Mouse (Mus musculus) stomach, embryonic 15.5 days (tissue): ENCODE data around the gene Pygl. TPM values are rescaled to one million over a fixed set of nuclear protein-coding genes. Genes with fewer than 3 reads are reported as not detected.

Experiments
- ATAC-seq: fragments of 200-750 bp; cut with Nextera tagmentation; 2 replicates; pipeline ENCODE4 v1.8.0; 2017; ENCODE audit warnings: low read depth, moderate number of reproducible peaks, moderate TSS enrichment; ENCODE audit not compliant: insufficient read depth, low FRiP score
- H3K27ac ChIP-seq: fragments of 300-500 bp; sonication (generic); 2 replicates; pipeline ENCODE4 v1.5.1; 2015; ENCODE audit warnings: mild to moderate bottlenecking, inconsistent platforms
- H3K27me3 ChIP-seq: fragments of 300-500 bp; sonication (generic); replicated peaks from 2 replicates; pipeline ENCODE4 v1.6.1; 2015; ENCODE audit warnings: inconsistent platforms
- H3K36me3 ChIP-seq: fragments of 300-500 bp; sonication (generic); 2 replicates; pipeline ENCODE4 v1.6.1; 2015; ENCODE audit warnings: inconsistent platforms
- H3K4me1 ChIP-seq: fragments of 300-500 bp; sonication (generic); 2 replicates; pipeline ENCODE4 v1.6.1; 2015; ENCODE audit warnings: inconsistent platforms
- H3K4me2 ChIP-seq: fragments of 300-500 bp; sonication (generic); 2 replicates; pipeline ENCODE4 v1.6.1; 2015; ENCODE audit warnings: mild to moderate bottlenecking, inconsistent platforms
- H3K4me3 ChIP-seq: fragments of 300-500 bp; sonication (generic); replicated peaks from 2 replicates; pipeline ENCODE4 v1.5.1; 2015; ENCODE audit warnings: inconsistent platforms
- H3K9ac ChIP-seq: fragments of 300-500 bp; sonication (generic); 2 replicates; pipeline ENCODE4 v1.6.1; 2015; ENCODE audit warnings: inconsistent platforms
- H3K9me3 ChIP-seq: fragments of 300-500 bp; sonication (generic); 2 replicates; pipeline ENCODE4 v1.6.1; 2016; ENCODE audit warnings: inconsistent platforms
- WGBS: fragments of 180-500 bp; shearing (Covaris S2); methylation state at CpG from one replicate; pipeline ENCODE4 v1.1.7; 2015; 5-methylcytosine and 5-hydroxymethylcytosine counted together
- polyA plus RNA-seq: library from polyadenylated mRNA; unstranded; fragments of >200 nt; fragmentation: Nextera tagmentation; extraction: Ambion mirVana; gene quantifications from 2 replicates; pipeline ENCODE4 v1.2.1, GENCODE M21; 2015

The Pygl gene
- polyA plus RNA-seq, 1 experiment from 2014 or later = 39.3 TPM

DNA sequence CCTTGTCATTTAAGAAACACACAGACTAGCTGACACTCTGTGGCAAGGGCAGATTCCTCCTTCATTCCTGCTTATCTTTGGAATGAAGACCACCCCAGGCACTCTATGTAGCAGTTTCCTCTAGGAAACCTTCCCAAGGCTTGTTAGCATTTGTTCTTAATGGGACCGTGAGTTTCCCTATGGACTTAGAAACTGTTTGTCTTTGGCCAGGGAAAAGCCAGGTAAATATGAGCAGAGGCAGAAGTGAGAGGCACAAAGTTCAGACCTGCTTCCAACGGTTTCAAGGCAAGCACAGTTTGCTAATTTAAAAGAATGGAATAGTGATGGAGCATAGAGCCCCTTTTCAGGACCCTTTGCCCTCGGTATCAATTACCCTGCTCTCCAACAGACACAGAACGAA, 8.0 kb downstream of the Pygl start:
- Histone ChIP-seq H3K4me2 (no peak overlapping the region), H3K9ac (no peak overlapping the region), H3K27me3 (no peaks in the 10 kb centered on the region), H3K4me3 (no peak overlapping the region), H3K9me3 (no peaks in the 10 kb centered on the region), H3K36me3 (no peaks in the 10 kb centered on the region), H3K27ac (no peak overlapping the region), H3K4me1 (peaks cover 14% of the 10 kb centered on the region)
- no peak for ATAC-seq
- WGBS = 49% methylated on average over 4 of the region's 4 CpGs

DNA sequence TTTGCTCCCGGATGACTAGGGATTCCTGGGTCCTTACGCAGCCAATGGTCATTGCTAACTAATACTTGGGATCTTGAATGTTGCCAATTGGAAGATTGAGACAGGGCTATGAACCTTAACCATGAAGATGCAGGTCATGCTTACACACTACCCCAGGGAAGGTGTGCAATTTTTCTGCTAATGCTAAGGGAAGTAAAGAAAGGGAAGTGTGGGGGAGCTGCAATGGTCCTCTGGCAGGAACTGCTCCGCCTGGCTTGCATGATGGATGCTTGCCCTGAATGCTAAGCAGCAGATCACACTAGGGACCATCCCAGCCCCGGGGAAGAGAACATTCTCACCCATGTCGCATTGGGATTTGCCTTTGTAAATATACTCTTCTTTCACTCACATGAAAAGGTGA, 9.9 kb downstream of the Pygl start:
- H3K4me1 ChIP-seq = peaks cover 5% of the 10 kb centered on the region
- H3K36me3 ChIP-seq = 0 out of 2 replicates have a peak, but pooled peaks cover 1% of the 10 kb centered on the region
- no peak overlapping the region for H3K27ac ChIP-seq
- no peak for ATAC-seq
- 69% methylated on average over 5 of the region's 5 CpGs for WGBS
- H3K9me3 ChIP-seq = no peaks in the 10 kb centered on the region
- H3K4me3 ChIP-seq = no peak overlapping the region
- H3K27me3 ChIP-seq = no peaks in the 10 kb centered on the region
- H3K4me2 ChIP-seq = no peak overlapping the region
- no peak overlapping the region for H3K9ac ChIP-seq

DNA sequence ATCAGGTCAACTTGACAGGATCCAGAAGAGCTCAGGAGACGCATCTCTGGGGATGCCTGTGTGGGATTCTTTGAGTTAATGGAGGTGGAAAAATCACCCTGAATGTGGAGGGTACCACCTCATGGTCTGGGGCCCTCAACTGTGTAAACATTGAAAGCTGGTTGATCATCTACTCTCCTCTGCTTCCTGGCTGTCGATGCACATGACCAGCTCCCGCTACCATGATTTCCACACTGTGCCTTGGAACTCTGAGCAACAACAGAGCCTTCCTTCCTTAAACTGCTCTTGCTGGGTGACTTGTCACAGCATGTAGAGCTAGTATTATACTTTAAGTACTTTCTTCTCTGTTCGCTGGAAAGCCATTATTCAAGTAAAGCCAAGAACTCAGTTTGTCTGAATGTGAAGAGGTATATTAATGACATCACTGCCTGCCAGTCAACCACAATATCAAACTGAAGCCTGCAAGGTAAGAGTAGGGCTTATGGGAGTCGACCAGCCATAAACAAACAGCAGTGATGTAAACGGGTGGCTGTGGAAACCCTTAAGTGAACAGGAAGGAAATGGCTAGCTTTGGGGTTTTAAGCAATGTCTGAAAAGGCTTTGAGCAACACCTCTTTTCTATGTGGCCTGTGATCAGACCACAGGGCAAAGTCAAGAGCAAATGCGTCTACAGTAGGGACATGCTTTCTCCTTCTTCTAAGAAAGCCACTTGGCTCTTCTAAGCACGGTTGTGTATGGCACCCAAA, 12.3 kb downstream of the Pygl start:
- no peak overlapping the region for H3K4me2 ChIP-seq
- peaks cover 9% of the 10 kb centered on the region; the same call in 1 of the 2 replicates for H3K36me3 ChIP-seq
- H3K4me3 ChIP-seq = no peak overlapping the region
- no peak overlapping the region for H3K9ac ChIP-seq
- no peaks in the 10 kb centered on the region for H3K27me3 ChIP-seq
- H3K4me1 ChIP-seq = peaks cover 3% of the 10 kb centered on the region; the same call in 1 of the 2 replicates
- no peak for ATAC-seq
- WGBS = 67% methylated on average over 8 of the region's 8 CpGs
- H3K27ac ChIP-seq = no peak overlapping the region
- no peaks in the 10 kb centered on the region for H3K9me3 ChIP-seq

DNA sequence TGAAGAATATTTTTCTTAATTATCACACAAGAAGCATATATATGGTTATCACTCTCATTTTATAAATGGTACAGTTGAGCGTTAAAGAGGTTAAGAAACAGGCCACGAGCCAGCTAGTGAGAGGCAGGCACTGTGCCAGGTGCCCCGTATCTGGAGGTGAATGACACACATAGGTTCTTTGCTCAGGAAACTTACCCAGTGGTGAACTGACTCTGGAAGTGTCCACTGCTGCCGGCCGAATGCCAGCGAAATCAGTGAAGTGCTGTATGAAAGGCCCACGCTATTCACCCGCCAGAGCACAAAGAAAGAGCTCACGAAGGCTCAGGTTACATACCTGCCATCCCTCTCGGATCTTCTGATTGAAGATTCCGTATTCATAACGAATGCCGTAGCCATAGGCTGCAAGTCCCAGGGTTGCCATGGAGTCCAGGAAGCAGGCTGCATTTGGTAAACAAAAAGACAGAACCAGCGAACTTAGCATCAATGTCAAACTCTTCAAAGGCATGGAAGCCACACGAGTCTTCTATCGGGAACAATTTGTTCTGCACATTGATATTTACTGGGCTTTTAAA, 15.0 kb downstream of the Pygl start:
- WGBS = 53% methylated on average over 16 of the region's 16 CpGs
- Histone ChIP-seq H3K4me1 (no peaks in the 10 kb centered on the region), H3K36me3 (peaks cover 9% of the 10 kb centered on the region; the same call in 1 of the 2 replicates), H3K27me3 (no peaks in the 10 kb centered on the region), H3K4me3 (no peak overlapping the region), H3K27ac (no peak overlapping the region), H3K9me3 (no peaks in the 10 kb centered on the region), H3K9ac (no peak overlapping the region), H3K4me2 (no peak overlapping the region)
- no peak for ATAC-seq

DNA sequence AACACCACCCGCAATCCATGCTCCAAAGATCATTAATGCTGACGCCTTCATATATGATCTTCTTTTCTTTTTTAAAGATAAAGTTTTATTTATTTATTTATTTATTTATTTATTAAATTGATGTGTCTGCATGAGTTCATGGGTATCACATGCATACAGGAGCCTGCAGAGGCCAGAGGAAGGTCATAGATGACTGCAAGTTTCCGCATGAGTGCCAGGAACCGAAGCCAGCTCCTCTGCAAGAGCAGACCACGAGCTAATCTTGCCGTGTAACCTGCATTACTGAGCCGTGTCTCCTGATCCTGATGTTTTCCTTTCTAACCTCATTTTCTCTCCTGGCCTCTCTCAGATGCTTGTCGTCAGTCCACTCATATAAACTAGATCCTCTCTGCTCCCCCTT, 17.0 kb downstream of the Pygl start:
- Histone ChIP-seq H3K4me3 (no peak overlapping the region), H3K4me1 (no peaks in the 10 kb centered on the region), H3K27ac (no peak overlapping the region), H3K27me3 (no peaks in the 10 kb centered on the region), H3K9me3 (no peaks in the 10 kb centered on the region), H3K36me3 (peaks cover 9% of the 10 kb centered on the region; the same call in 1 of the 2 replicates), H3K4me2 (no peak overlapping the region), H3K9ac (no peak overlapping the region)
- WGBS = 84% methylated on average over 8 of the region's 8 CpGs
- ATAC-seq = no peak

DNA sequence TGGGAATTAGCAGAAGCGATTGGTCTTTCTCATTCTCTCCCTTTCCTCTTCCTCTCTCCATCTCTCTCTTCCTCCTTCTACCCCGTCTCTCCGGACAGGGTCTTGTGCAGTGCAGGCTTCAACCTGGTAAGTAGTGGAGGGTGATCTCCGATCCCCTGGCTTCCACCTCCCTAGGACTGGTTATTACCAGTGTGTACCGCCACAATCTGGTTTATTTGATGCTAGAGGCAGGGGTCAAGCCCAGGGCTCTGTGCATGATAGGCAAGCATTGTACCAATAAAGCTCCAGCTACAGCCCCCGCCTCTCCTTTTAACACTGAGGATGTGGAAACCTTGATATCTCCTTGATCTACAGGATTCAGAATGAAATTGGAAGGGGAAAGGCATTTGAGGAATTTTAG, 17.7 kb downstream of the Pygl start:
- no peak overlapping the region for H3K4me3 ChIP-seq
- H3K4me1 ChIP-seq = no peaks in the 10 kb centered on the region
- ATAC-seq = no peak
- no peak overlapping the region for H3K9ac ChIP-seq
- H3K27me3 ChIP-seq = no peaks in the 10 kb centered on the region
- H3K36me3 ChIP-seq = peaks cover 9% of the 10 kb centered on the region; the same call in 1 of the 2 replicates
- no peak overlapping the region for H3K4me2 ChIP-seq
- H3K9me3 ChIP-seq = no peaks in the 10 kb centered on the region
- 87% methylated on average over 6 of the region's 6 CpGs for WGBS
- no peak overlapping the region for H3K27ac ChIP-seq

DNA sequence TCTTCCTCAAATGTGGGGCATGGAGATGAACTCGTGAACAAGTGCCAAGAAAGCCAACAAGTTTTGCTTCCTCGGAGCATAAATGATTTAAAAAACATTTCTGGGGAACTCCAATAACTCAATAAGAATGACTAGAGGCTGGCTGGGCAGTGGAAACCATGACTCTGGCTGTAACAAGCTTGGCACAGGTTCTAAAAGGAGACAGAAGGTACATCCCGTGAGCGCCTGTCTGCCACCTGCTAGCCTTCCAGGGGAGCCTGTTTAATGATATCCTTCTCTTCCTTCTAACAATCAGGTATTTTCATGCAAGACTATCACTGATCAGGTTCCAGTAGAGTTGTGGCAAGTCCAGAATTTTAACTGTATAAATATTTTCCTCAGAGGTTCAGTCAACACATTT, 18.8 kb downstream of the Pygl start:
- H3K36me3 ChIP-seq = peaks cover 9% of the 10 kb centered on the region; the same call in 1 of the 2 replicates
- no peak overlapping the region for H3K27ac ChIP-seq
- H3K9ac ChIP-seq = no peak overlapping the region
- 76% methylated on average over 4 of the region's 4 CpGs for WGBS
- H3K4me2 ChIP-seq = no peak overlapping the region
- H3K9me3 ChIP-seq = no peaks in the 10 kb centered on the region
- no peak for ATAC-seq
- no peak overlapping the region for H3K4me3 ChIP-seq
- H3K4me1 ChIP-seq = no peaks in the 10 kb centered on the region
- H3K27me3 ChIP-seq = no peaks in the 10 kb centered on the region

DNA sequence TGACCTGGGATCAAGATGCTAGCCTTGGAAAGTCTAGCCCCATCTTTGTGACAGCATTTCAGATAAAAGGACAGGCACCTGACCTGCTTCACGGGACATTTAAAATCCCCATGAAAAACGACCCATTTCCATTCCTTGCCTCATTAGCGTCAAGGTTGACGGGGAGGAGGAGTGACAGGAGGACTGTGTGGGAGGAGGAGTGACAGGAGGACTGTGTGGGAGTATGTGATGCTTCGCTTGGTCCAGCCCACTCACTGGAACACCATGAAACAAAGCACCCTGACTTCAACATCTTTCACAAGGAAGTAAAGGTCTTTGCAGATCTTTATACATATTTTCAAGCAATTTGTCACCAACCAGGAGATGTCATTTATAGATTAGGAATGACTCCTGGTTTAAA, 23.1 kb downstream of the Pygl start:
- no peak for ATAC-seq
- no peaks in the 10 kb centered on the region for H3K27me3 ChIP-seq
- no peaks in the 10 kb centered on the region for H3K4me1 ChIP-seq
- H3K9me3 ChIP-seq = no peaks in the 10 kb centered on the region
- H3K4me2 ChIP-seq = no peak overlapping the region
- H3K9ac ChIP-seq = no peak overlapping the region
- no peak overlapping the region for H3K27ac ChIP-seq
- no peak overlapping the region for H3K4me3 ChIP-seq
- H3K36me3 ChIP-seq = no peaks in the 10 kb centered on the region
- 71% methylated on average over 5 of the region's 5 CpGs for WGBS

DNA sequence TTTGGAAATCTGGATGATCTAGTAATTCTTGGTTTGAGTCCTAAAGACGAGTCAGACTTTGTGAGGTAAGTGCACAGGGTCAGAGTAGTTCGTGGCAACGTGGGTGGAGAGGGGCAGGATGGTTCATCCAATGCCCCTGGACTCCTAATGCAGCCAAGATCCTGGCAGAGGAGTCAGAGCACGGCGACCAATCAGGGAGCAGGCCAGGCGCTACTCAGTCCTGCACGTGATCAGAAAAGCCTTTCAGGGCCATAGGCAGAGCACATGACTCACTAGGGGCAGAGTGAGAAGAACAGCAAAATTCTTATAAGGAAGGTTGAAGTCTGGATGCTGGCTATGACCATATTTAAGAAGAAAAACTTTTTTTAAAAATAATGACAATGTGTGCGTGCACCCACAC, 26.9 kb downstream of the Pygl start:
- H3K27me3 ChIP-seq = no peaks in the 10 kb centered on the region
- H3K4me3 ChIP-seq = no peak overlapping the region
- H3K9ac ChIP-seq = no peak overlapping the region
- ATAC-seq = no peak
- H3K9me3 ChIP-seq = no peaks in the 10 kb centered on the region
- H3K27ac ChIP-seq = no peak overlapping the region
- 0 out of 2 replicates have a peak, but pooled peaks cover 5% of the 10 kb centered on the region for H3K36me3 ChIP-seq
- WGBS = 77% methylated on average over 8 of the region's 8 CpGs
- no peaks in the 10 kb centered on the region for H3K4me1 ChIP-seq
- H3K4me2 ChIP-seq = no peak overlapping the region

DNA sequence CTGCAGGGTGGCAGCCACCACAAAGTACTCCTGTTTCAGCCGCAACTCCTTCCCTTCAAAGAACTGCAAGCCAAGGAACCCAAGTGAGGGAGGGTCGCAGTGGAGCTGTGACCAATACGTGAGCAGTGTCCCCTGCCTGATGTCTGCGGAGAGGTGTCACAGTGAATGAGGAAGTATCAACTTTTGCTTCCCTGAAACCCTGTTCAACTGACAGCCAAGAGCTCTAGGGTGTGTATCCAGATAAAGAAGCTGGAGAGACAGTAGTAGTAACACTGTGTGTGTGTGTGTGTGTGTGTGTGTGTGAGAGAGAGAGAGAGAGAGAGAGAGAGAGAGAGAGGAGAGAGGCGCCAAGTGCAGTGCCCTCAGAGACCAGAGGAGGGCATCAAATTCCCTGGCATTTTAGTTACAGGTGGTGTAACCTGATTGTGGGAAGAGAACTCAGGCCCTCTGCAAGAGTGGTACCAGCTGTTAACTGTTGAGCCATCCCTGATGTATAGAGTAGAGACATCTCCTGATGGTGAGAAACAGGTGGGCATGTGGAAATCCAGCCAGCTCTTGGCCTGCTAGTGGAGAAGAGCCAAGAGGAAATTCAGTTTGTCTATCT, 29.3 kb downstream of the Pygl start:
- WGBS = 73% methylated on average over 5 of the region's 5 CpGs
- ATAC-seq = no peak
- Histone ChIP-seq H3K36me3 (0 out of 2 replicates have a peak, but pooled peaks cover 5% of the 10 kb centered on the region), H3K4me3 (no peak overlapping the region), H3K9ac (no peak overlapping the region), H3K27ac (no peak overlapping the region), H3K9me3 (no peaks in the 10 kb centered on the region), H3K4me2 (no peak overlapping the region), H3K4me1 (no peaks in the 10 kb centered on the region), H3K27me3 (no peaks in the 10 kb centered on the region)

DNA sequence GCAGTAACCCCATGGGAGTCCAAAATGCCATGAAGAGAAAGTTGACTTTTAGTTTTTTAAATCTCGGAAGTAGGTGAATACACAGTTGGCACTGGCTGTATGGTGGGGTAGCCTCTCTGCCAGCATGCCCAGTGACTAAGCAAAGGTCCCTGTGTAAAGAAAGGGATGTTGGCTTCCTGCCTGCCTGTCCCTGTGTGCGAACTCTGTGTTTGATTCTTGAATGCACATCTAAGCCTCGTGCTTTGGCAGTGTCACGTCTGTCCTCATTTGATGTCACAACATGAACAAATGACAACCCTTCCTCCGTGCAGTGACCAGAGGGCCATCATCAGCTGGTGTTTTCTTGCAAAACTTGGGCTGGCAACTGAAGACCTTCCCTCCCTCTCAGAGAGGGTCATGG, 34.9 kb downstream of the Pygl start:
- Histone ChIP-seq H3K4me1 (peaks cover 4% of the 10 kb centered on the region; the same call in 1 of the 2 replicates), H3K9ac (no peak overlapping the region), H3K4me2 (no peak overlapping the region), H3K27me3 (no peaks in the 10 kb centered on the region), H3K36me3 (no peaks in the 10 kb centered on the region), H3K27ac (no peak overlapping the region), H3K9me3 (no peaks in the 10 kb centered on the region), H3K4me3 (no peak overlapping the region)
- 89% methylated on average over 5 of the region's 5 CpGs for WGBS
- ATAC-seq = no peak

DNA sequence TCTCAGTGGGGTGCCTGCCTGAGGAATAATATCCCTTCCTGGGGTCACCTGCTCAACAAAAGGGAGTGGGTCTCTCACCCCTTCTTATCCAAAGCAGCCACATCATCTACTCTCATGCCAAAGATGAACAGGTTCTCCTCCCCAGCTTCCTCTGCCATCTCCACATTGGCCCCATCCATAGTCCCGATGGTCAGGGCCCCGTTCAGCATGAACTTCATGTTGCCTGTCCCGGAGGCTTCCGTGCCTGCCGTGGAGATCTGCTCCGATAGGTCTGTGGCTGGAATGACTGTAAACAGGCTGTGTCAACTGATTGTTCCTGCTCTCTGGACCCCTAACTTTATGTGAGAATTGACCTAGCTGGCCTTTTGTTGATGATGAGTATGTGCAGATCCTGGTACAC, 35.9 kb downstream of the Pygl start:
- Histone ChIP-seq H3K4me2 (no peak overlapping the region), H3K9ac (no peak overlapping the region), H3K36me3 (no peaks in the 10 kb centered on the region), H3K9me3 (no peaks in the 10 kb centered on the region), H3K27me3 (no peaks in the 10 kb centered on the region), H3K4me3 (no peak overlapping the region), H3K27ac (no peak overlapping the region), H3K4me1 (peaks cover 4% of the 10 kb centered on the region; the same call in 1 of the 2 replicates)
- WGBS = 88% methylated on average over 6 of the region's 6 CpGs
- ATAC-seq = no peak
